Mouse (Mus musculus) layer of hippocampus, adult 2 months (tissue): Measurements from ENCODE around the gene Got1. TPM values are rescaled to one million over a fixed set of nuclear protein-coding genes. Genes with fewer than 3 reads are reported as not detected.
"Not testable (repeated sequence)": the region's sequence is repeated elsewhere in the genome, so short reads cannot be mapped to it uniquely, and the experiment has no call there.

Source experiments
- DNase-seq, 2 experiments: peaks; one replicate each; pipeline ENCODE4 v3.0.0; 2022; ENCODE audit warnings: low spot score in 2 of 2
- H3K27ac ChIP-seq: fragments of 200-600 bp; 2 replicates; pipeline ENCODE4 v1.8.1; 2022
- H3K4me3 ChIP-seq: fragments of 200-600 bp; 2 replicates; pipeline ENCODE4 v1.8.1; 2022; ENCODE audit warnings: mild to moderate bottlenecking
- CTCF ChIP-seq: fragments of 200-600 bp; conservative IDR thresholded peaks from 2 replicates; pipeline ENCODE4 v1.8.1; 2022; ENCODE audit warnings: antibody characterized with exemption, mild to moderate bottlenecking, moderate library complexity
- total RNA-seq, 2 experiments: library from RNA; stranded (reverse); gene quantifications; 2 replicates each; pipeline ENCODE4 v1.2.3; 2021

Gene Got1
- total RNA-seq, 2 experiments from 2014 or later: 324 to 355 TPM

DNA sequence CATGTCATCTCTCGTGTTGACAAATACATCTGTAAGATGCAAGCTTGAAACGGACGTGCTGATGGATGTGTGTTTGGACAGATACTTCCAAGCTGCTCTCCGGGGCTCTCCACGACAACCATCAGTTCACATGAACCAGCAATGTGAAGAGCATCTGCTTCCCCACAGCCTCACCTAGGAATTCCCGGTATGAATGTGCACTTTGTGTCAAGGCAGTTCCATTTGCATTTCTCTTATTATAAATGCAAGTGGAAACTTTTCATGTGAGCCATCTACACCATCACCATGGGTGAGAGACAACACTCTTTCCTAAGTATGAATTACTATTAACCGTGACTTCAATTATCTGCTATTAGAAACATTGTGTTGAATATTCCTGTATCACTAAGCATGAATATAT is 6.6 kb downstream of the Got1 start:
- no peak for DNase-seq
- TF ChIP-seq CTCF: no peak
- no peak overlapping the region for H3K4me3 ChIP-seq
- H3K27ac ChIP-seq: no peak overlapping the region

- DNase-seq: no peak
Observed at GRCm38 (mm10) chr19:43517320-43517719, 7.1 kb downstream of the Got1 start.

GRCm38 (mm10) chr19:43516397-43517035 is 7.9 kb downstream of the Got1 start:
- Histone ChIP-seq H3K27ac (no peak overlapping the region), H3K4me3 (no peak overlapping the region)
- DNase-seq: no peak
- TF ChIP-seq CTCF: no peak

More at GRCm38 (mm10) chr19:43517320-43517719, 7.1 kb downstream of the Got1 start:
- Histone ChIP-seq H3K27ac (no peak overlapping the region), H3K4me3 (no peak overlapping the region)
- no peak for TF ChIP-seq CTCF

GRCm38 (mm10) chr19:43515668-43516396 is 8.6 kb downstream of the Got1 start:
- no peak overlapping the region for H3K4me3 ChIP-seq
- DNase-seq: no peak
- H3K27ac ChIP-seq: no peak overlapping the region
- TF ChIP-seq CTCF: no peak

DNA sequence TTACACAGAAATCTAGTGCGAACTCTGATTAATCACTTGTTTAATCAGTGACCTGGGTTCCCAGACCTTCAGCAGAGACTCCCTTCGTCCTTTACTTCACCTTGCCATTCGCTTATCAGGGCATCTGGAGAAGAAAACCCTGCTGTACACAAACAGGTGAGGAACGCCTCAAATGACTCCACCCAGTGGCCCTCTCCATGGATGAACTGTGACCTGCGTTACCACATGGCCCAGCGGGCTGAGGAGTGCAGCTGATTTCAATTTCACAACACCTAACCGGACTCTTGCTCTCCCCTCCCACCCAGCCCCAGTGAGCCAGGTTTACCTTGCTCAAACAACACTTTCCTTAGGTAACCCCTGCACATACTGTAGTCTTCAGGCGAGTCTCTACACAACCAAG is 10.5 kb downstream of the Got1 start:
- TF ChIP-seq CTCF: no peak
- no peak overlapping the region for H3K27ac ChIP-seq
- no peak overlapping the region for H3K4me3 ChIP-seq
- DNase-seq: no peak

GRCm38 (mm10) chr19:43511621-43512620 is 12.5 kb downstream of the Got1 start:
- Histone ChIP-seq H3K27ac (no peak overlapping the region), H3K4me3 (no peak overlapping the region)
- no peak for DNase-seq
- no peak for TF ChIP-seq CTCF

DNA sequence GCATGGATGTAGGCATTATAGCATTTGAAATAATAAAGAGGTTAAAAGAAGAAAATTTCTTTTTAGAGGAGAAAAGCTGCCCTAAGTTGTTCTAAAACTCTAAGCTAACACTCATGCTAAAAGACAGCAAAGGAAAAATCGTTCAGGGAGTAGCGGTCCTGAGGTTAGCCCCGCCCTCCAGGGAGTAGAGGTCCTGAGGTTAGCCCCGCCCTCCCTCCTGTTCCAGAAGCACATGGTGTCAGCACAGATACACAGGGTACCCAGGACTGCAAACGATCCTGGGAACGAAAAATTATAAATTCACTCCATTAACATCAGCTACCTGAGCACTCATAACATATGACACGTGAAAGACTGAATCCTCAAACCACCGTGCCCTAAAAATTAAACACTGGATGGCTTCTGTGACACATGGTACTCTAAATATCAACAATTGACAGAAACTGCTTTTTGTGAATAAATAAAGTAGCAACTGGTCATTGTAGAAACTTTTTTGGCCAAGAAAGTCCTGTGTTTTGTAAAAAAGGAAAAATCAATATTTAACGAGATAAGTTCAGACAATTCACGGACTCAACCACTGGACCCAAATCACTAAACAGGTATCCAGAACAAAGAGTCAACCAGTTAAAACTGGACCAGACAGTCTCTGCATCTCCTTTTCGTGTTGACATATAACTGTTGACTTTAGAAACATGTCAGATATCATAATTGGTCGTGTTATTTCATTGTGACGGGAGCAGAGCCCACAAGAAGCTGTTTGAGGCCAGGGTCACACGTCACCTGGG is 13.8 kb downstream of the Got1 start:
- Histone ChIP-seq H3K4me3 (no peak overlapping the region), H3K27ac (no peak overlapping the region)
- no peak for TF ChIP-seq CTCF
- DNase-seq: no peak

GRCm38 (mm10) chr19:43505441-43505840 is 19.0 kb downstream of the Got1 start:
- no peak for TF ChIP-seq CTCF
- DNase-seq: no peak

DNA sequence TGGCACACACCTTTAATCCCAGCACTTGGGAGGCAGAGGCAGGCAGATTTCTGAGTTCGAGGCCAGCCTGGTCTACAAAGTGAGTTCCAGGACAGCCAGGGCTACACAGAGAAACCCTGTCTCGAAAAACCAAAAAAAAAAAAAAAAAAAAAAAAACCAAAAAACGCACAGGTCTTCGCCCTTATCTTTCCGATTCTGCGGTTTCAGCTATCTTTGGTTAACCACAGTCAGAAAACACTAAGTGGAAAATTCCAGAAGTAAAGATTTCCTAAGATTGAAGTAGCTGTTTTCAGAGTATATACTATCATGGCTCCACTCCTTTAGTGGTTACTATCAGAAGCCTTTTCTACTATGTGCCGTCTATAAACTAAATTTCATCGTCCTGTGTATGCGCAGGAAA is 20.8 kb downstream of the Got1 start:
- H3K4me3 ChIP-seq, DNase-seq, H3K27ac ChIP-seq: not testable (repeated sequence)

More at GRCm38 (mm10) chr19:43505441-43505840, 19.0 kb downstream of the Got1 start:
- Histone ChIP-seq H3K4me3 (no peak overlapping the region), H3K27ac (no peak overlapping the region)

- TF ChIP-seq CTCF: no peak
- no peak overlapping the region for H3K27ac ChIP-seq
- H3K4me3 ChIP-seq: no peak overlapping the region
- no peak for DNase-seq
Observed at GRCm38 (mm10) chr19:43502630-43503029, 21.8 kb downstream of the Got1 start.

DNA sequence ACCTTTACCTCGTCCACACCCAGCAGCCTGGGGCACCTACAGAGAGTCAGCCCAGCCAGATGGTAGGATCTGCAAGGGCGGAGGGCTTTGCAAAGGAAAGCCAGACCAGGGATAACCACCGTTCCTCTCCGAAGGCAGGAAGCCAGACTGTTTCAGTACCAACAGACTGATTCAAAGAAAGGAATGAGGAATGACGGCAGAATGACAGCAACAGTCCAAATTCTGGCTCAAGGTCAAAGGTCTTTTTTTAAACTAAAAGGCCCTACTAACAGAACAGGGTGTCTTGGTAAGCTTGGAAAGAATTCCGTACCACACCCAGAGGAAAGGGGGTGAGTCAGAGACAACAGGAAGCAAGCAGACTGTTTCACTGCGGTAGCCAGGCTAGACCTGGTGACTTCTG is 25.5 kb downstream of the Got1 start:
- TF ChIP-seq CTCF: no peak
- H3K27ac ChIP-seq: no peak overlapping the region

GRCm38 (mm10) chr19:43497440-43497839 is 27.0 kb downstream of the Got1 start:
- H3K27ac ChIP-seq: no peak overlapping the region
- no peak for TF ChIP-seq CTCF
- no peak overlapping the region for H3K4me3 ChIP-seq
- DNase-seq: no peak

More for the DNA sequence above, 25.5 kb downstream of the Got1 start:
- no peak for DNase-seq
- H3K4me3 ChIP-seq: no peak overlapping the region
